15 mouse cellular contexts compared by ENCODE assay signal in genomic region chr9:123953551-123953950, GRCm38 (mm10). TPM values are rescaled to one million over a fixed set of nuclear protein-coding genes. Genes with fewer than 3 reads are reported as not detected.
"Had no signal": no experiment of that assay in that cellular context is flagged by ENCODE, and none has a peak within 500 bp of the region (broad histone marks: within the 10 kb centered on the region; RNA-seq: fewer than 3 reads in every experiment).

No protein-coding gene starts in this region.

- DNase-seq: kidney, adult 11 months; kidney, adult 9 months; left cerebral cortex, postnatal 4 days; lung, adult 2 months; lung, postnatal 4 days; retina, postnatal 1 day; right cerebral cortex, postnatal 4 days; thymus, postnatal 14 days had no signal

- ATAC-seq: inflammation-experienced regulatory T-cells, adult 6 months; lung, postnatal 0 days; midbrain, embryonic 13.5 days had no signal

RNA-seq across cellular contexts. Expression of gene Ccr1, which starts 14.9 kb away (rescaled TPM):
- total RNA-seq: left cerebral cortex, adult 18-20 months had no signal

RNA-seq across cellular contexts. Expression of gene Ccr1l1, which starts 24.7 kb away (rescaled TPM):
- total RNA-seq: layer of hippocampus, postnatal 10 days; left cerebral cortex, adult 18-20 months; left cerebral cortex, postnatal 10 days; left cerebral cortex, postnatal 4 days; liver, adult 2 months had no signal
